Mouse (Mus musculus): ENCODE measurements around the gene Pclo. TPM values are rescaled to one million over a fixed set of nuclear protein-coding genes. Genes with fewer than 3 reads are reported as not detected.

Gene Pclo
- polyA plus RNA-seq, 1 experiment from 2014 or later: 10.1 TPM

DNA sequence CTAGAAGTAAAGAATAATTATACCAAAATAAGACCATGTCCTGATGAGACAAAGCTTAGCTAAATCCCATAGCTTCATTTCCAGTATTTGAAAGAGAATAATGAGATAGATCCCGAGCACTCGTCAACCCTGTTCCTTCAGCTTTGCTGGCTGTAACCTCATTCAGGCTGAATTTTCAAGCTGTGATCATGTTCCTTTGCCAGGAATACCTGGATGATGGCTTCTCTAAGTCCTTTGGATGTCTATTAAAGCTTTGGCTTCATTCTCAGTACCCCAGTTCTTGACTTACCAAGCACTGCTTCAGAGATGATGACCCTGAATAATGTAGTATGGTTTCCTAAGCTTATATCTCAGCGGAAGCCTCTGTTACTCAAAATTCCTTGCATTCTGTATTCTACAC lies 131.1 kb downstream of the Pclo start:
- Histone ChIP-seq H3K27ac (ENCODE audit: low read length) (no peak overlapping the region), H3K9ac (replicated peaks; ENCODE audit: low read depth, low read length) (no peak overlapping the region), H3K4me2 (ENCODE audit: low read length) (no peak overlapping the region), H3K27me3 (replicated peaks; ENCODE audit: control insufficient read depth, insufficient read depth, low read length) (no peaks in the 10 kb centered on the region), H3K4me1 (replicated peaks; ENCODE audit: control insufficient read depth, insufficient read depth, low read length) (no peaks in the 10 kb centered on the region), H3K36me3 (ENCODE audit: control insufficient read depth, insufficient read depth) (no peaks in the 10 kb centered on the region), H3K4me3 (replicated peaks; ENCODE audit: low read length) (no peak overlapping the region), H3K9me3 (ENCODE audit: control insufficient read depth, low read length) (no peaks in the 10 kb centered on the region)
- WGBS: 83% methylated on average over 3 of the region's 3 CpGs
- no peak for ATAC-seq

DNA sequence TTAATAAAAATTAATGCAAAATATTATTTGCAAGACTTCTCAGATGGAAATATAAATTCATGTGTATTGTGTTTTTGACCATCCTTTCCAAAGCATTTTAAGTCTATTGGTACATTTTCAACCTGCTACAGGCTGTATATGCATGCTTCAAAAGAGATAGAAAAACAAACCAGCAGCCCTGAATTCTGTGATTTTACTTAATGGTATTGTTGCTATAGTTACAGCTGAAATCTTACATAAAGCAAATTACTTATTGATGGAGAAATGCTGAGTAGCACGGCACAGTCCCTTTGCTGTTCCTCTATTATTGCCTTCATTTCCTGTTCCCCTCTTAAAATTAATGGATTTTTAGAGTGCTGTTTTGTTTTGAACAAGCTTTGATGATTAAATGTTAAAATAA lies 145.9 kb downstream of the Pclo start:
- Histone ChIP-seq H3K9ac (replicated peaks; ENCODE audit: low read depth, low read length) (no peak overlapping the region), H3K4me1 (replicated peaks; ENCODE audit: control insufficient read depth, insufficient read depth, low read length) (no peaks in the 10 kb centered on the region), H3K4me2 (ENCODE audit: low read length) (no peak overlapping the region), H3K27me3 (replicated peaks; ENCODE audit: control insufficient read depth, insufficient read depth, low read length) (no peaks in the 10 kb centered on the region), H3K36me3 (ENCODE audit: control insufficient read depth, insufficient read depth) (no peaks in the 10 kb centered on the region), H3K4me3 (replicated peaks; ENCODE audit: low read length) (no peak overlapping the region), H3K27ac (ENCODE audit: low read length) (no peak overlapping the region), H3K9me3 (ENCODE audit: control insufficient read depth, low read length) (no peaks in the 10 kb centered on the region)
- WGBS: 52% methylated on average over 1 of the region's 1 CpGs
- peak; percentile 73 for ATAC-seq

DNA sequence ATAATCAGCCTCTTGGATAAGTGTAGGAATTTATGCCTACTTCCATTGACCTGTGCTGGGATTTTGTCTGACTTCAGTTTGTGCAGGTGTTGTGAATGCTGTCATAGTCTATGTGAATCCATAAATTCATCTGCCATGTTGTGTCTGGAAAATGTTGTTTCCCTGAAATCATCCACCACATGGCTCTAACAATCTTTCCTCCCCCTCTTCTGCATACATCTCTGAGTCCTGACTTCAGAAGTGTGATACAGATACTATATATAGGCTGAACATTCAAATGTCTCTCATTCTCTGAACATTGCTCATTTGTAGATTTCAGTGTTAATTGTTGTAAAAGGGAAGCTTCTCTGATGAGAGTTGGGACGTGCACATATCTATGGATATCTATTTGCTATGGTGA lies 147.5 kb downstream of the Pclo start:
- H3K27me3 ChIP-seq (replicated peaks; ENCODE audit: control insufficient read depth, insufficient read depth, low read length): no peaks in the 10 kb centered on the region
- ATAC-seq: peak; percentile 18; the same call in 1 of the 2 replicates
- no peaks in the 10 kb centered on the region for H3K4me1 ChIP-seq (replicated peaks; ENCODE audit: control insufficient read depth, insufficient read depth, low read length)
- no peak overlapping the region for H3K27ac ChIP-seq (ENCODE audit: low read length)
- H3K4me3 ChIP-seq (replicated peaks; ENCODE audit: low read length): no peak overlapping the region
- no peaks in the 10 kb centered on the region for H3K9me3 ChIP-seq (ENCODE audit: control insufficient read depth, low read length)
- WGBS: 83% methylated on average over 1 of the region's 1 CpGs
- H3K9ac ChIP-seq (replicated peaks; ENCODE audit: low read depth, low read length): no peak overlapping the region
- H3K4me2 ChIP-seq (ENCODE audit: low read length): no peak overlapping the region
- no peaks in the 10 kb centered on the region for H3K36me3 ChIP-seq (ENCODE audit: control insufficient read depth, insufficient read depth)

DNA sequence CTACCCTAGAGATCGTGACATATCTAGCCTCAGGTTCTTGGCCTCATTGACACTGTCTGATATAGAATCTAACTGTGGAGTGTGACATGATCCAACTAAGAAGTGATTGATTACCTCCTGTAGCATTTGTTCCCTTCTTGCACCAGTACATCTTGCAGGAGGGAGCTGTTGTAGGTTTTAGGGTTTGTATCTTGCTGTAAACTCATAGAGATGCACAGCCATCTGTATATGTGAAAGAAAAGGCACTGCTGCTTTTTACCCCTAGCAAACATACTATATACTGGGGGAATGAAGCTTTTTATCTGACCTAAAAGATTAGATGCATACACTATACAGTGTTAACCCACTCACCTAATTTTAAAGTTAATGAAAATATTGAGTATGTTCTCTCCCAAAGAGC lies 147.9 kb downstream of the Pclo start:
- 97% methylated on average over 1 of the region's 1 CpGs for WGBS
- Histone ChIP-seq H3K4me3 (replicated peaks; ENCODE audit: low read length) (no peak overlapping the region), H3K4me1 (replicated peaks; ENCODE audit: control insufficient read depth, insufficient read depth, low read length) (no peaks in the 10 kb centered on the region), H3K27ac (ENCODE audit: low read length) (no peak overlapping the region), H3K36me3 (ENCODE audit: control insufficient read depth, insufficient read depth) (no peaks in the 10 kb centered on the region), H3K9ac (replicated peaks; ENCODE audit: low read depth, low read length) (no peak overlapping the region), H3K27me3 (replicated peaks; ENCODE audit: control insufficient read depth, insufficient read depth, low read length) (no peaks in the 10 kb centered on the region), H3K4me2 (ENCODE audit: low read length) (no peak overlapping the region), H3K9me3 (ENCODE audit: control insufficient read depth, low read length) (no peaks in the 10 kb centered on the region)
- no peak; the same call in 1 of the 2 replicates for ATAC-seq

DNA sequence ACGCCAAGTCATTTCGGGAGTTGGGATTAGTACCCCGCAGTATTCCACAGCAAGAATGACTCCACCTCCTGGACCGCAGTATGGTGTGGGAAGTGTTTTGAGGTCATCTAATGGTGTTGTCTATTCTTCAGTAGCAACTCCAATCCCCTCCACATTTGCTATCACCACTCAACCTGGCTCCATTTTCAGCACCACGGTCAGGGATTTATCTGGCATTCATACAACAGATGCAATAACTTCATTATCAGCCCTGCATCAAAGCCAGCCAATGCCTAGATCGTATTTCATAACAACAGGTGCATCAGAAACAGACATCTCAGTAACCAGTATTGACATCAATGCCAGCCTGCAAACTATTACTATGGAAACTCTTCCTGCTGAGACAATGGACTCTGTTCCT lies 165.7 kb downstream of the Pclo start:
- H3K36me3 ChIP-seq (ENCODE audit: control insufficient read depth, insufficient read depth): peaks cover 22% of the 10 kb centered on the region
- H3K9me3 ChIP-seq (ENCODE audit: control insufficient read depth, low read length): no peaks in the 10 kb centered on the region
- no peak overlapping the region for H3K9ac ChIP-seq (replicated peaks; ENCODE audit: low read depth, low read length)
- H3K27ac ChIP-seq (ENCODE audit: low read length): no peak overlapping the region
- H3K4me3 ChIP-seq (replicated peaks; ENCODE audit: low read length): no peak overlapping the region
- no peaks in the 10 kb centered on the region for H3K27me3 ChIP-seq (replicated peaks; ENCODE audit: control insufficient read depth, insufficient read depth, low read length)
- H3K4me2 ChIP-seq (ENCODE audit: low read length): no peak overlapping the region
- no peak for ATAC-seq
- H3K4me1 ChIP-seq (replicated peaks; ENCODE audit: control insufficient read depth, insufficient read depth, low read length): no peaks in the 10 kb centered on the region
- 91% methylated on average over 6 of the region's 6 CpGs for WGBS

DNA sequence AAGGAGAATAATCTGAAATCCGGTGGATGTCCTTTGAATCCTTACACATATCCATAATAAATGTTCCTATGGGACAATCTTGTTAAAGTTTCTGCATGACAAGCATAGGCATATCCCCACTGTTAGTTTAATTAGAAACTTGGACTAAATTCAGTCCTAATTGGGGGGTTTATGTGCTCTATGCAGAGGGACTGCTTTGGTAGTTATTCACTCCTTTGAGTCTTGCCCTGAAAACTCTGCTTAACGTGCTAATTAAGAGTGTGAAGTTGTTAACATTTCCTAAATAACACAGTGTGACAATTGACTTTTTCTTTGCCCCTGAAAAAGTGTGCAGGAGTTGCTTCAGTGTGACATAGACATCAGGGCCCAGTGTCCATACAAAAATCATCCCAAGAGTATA lies 177.3 kb downstream of the Pclo start:
- H3K27ac ChIP-seq (ENCODE audit: low read length): no peak overlapping the region
- H3K36me3 ChIP-seq (ENCODE audit: control insufficient read depth, insufficient read depth): no peaks in the 10 kb centered on the region
- H3K4me2 ChIP-seq (ENCODE audit: low read length): no peak overlapping the region
- H3K4me3 ChIP-seq (replicated peaks; ENCODE audit: low read length): no peak overlapping the region
- H3K27me3 ChIP-seq (replicated peaks; ENCODE audit: control insufficient read depth, insufficient read depth, low read length): no peaks in the 10 kb centered on the region
- ATAC-seq: peak; percentile 43
- H3K9ac ChIP-seq (replicated peaks; ENCODE audit: low read depth, low read length): no peak overlapping the region
- no peaks in the 10 kb centered on the region for H3K4me1 ChIP-seq (replicated peaks; ENCODE audit: control insufficient read depth, insufficient read depth, low read length)
- no peaks in the 10 kb centered on the region for H3K9me3 ChIP-seq (ENCODE audit: control insufficient read depth, low read length)
- WGBS: 16% methylated on average over 2 of the region's 2 CpGs

DNA sequence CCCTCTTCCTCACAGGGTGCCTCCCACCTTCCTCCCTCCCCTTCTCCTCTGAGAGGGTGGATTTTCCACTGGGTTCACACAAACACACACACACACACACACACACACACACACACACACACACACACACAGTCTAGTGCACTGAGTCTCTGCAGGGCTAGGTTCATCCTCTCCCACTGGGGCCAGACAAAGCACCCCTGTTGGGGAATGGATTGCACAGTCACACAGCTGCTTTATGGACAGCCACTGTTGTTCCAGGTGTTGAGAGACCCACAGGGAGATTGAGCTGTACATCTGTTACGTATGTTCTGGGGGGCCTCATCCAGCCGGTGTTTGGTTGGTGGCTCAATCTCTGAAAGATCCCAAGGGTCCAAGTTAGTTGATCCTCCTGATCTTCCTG lies 182.0 kb downstream of the Pclo start:
- H3K36me3 ChIP-seq (ENCODE audit: control insufficient read depth, insufficient read depth): no peaks in the 10 kb centered on the region
- ATAC-seq: no peak
- H3K4me1 ChIP-seq (replicated peaks; ENCODE audit: control insufficient read depth, insufficient read depth, low read length): no peaks in the 10 kb centered on the region
- H3K4me2 ChIP-seq (ENCODE audit: low read length): no peak overlapping the region
- H3K27me3 ChIP-seq (replicated peaks; ENCODE audit: control insufficient read depth, insufficient read depth, low read length): no peaks in the 10 kb centered on the region
- H3K27ac ChIP-seq (ENCODE audit: low read length): no peak overlapping the region
- H3K9ac ChIP-seq (replicated peaks; ENCODE audit: low read depth, low read length): no peak overlapping the region
- no peaks in the 10 kb centered on the region for H3K9me3 ChIP-seq (ENCODE audit: control insufficient read depth, low read length)
- H3K4me3 ChIP-seq (replicated peaks; ENCODE audit: low read length): no peak overlapping the region
- WGBS: 85% methylated on average over 2 of the region's 2 CpGs

DNA sequence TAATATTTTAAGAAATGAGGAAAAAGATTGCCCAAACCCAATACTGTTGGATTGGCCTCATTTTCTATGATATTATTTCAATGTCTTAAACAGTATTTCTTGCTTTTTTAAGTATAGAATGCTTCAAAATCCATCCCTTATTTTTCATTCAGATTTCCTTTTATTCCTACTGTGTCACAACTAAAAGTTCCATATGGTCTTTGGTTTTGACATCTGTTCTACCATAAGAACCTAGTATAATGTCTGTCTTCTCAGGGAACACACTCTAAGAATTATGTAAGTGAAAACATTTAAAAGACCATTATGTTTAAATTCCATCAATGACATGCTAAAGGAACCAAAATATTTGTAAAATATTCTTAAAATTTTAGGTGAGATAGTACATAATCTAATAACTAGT lies 186.2 kb downstream of the Pclo start:
- no peak overlapping the region for H3K9ac ChIP-seq (replicated peaks; ENCODE audit: low read depth, low read length)
- H3K27me3 ChIP-seq (replicated peaks; ENCODE audit: control insufficient read depth, insufficient read depth, low read length): no peaks in the 10 kb centered on the region
- H3K27ac ChIP-seq (ENCODE audit: low read length): no peak overlapping the region
- no peaks in the 10 kb centered on the region for H3K4me1 ChIP-seq (replicated peaks; ENCODE audit: control insufficient read depth, insufficient read depth, low read length)
- no peaks in the 10 kb centered on the region for H3K9me3 ChIP-seq (ENCODE audit: control insufficient read depth, low read length)
- no peaks in the 10 kb centered on the region for H3K36me3 ChIP-seq (ENCODE audit: control insufficient read depth, insufficient read depth)
- no peak overlapping the region for H3K4me3 ChIP-seq (replicated peaks; ENCODE audit: low read length)
- ATAC-seq: 0 out of 2 replicates have a peak, but pooled peaks have one; percentile 55
- H3K4me2 ChIP-seq (ENCODE audit: low read length): no peak overlapping the region

DNA sequence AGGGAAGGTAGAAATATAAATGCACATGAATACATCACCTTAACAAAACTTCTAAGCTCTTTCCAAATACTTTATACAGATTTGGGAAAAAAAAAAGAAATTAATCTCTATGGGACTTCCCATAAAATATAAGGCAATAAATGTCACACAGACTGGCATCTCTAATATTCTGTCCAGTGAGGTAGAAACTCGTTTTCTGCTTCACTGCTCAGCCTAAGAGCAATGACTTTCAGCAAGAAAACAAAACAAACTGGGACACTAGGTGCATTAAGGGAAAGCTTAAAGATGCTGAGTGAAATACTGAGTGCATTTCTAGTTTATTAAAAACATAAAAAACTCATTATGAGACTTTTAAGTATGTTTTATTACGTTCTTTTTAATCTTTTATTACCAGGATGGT lies 190.7 kb downstream of the Pclo start:
- H3K9me3 ChIP-seq (ENCODE audit: control insufficient read depth, low read length): no peaks in the 10 kb centered on the region
- H3K9ac ChIP-seq (replicated peaks; ENCODE audit: low read depth, low read length): no peak overlapping the region
- 51% methylated on average over 2 of the region's 2 CpGs for WGBS
- no peaks in the 10 kb centered on the region for H3K36me3 ChIP-seq (ENCODE audit: control insufficient read depth, insufficient read depth)
- H3K4me3 ChIP-seq (replicated peaks; ENCODE audit: low read length): no peak overlapping the region
- H3K4me1 ChIP-seq (replicated peaks; ENCODE audit: control insufficient read depth, insufficient read depth, low read length): no peaks in the 10 kb centered on the region
- H3K27ac ChIP-seq (ENCODE audit: low read length): no peak overlapping the region
- no peak for ATAC-seq
- no peak overlapping the region for H3K4me2 ChIP-seq (ENCODE audit: low read length)
- no peaks in the 10 kb centered on the region for H3K27me3 ChIP-seq (replicated peaks; ENCODE audit: control insufficient read depth, insufficient read depth, low read length)

DNA sequence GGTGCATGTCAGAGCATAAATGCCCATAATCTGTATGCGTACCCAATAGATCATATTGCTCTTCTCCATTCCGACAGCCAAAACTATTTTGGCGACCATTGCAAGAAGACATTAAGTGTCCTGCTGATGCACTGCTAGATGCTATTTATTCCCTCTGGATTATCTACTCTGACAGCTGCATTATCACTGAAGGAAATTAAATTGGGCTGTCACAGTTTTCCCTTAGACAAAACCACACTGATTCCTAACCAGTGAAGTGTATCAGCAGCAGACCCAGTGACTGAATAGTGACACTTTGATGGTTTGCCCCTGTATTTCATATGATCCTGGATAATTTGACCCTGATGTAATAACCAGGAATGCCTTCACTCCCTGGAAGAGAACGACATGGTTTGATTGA lies 192.6 kb downstream of the Pclo start:
- Histone ChIP-seq H3K9me3 (ENCODE audit: control insufficient read depth, low read length) (no peaks in the 10 kb centered on the region), H3K27ac (ENCODE audit: low read length) (no peak overlapping the region), H3K9ac (replicated peaks; ENCODE audit: low read depth, low read length) (no peak overlapping the region), H3K36me3 (ENCODE audit: control insufficient read depth, insufficient read depth) (no peaks in the 10 kb centered on the region), H3K4me2 (ENCODE audit: low read length) (no peak overlapping the region), H3K27me3 (replicated peaks; ENCODE audit: control insufficient read depth, insufficient read depth, low read length) (no peaks in the 10 kb centered on the region), H3K4me1 (replicated peaks; ENCODE audit: control insufficient read depth, insufficient read depth, low read length) (no peaks in the 10 kb centered on the region), H3K4me3 (replicated peaks; ENCODE audit: low read length) (no peak overlapping the region)
- no peak for ATAC-seq
- WGBS: 78% methylated on average over 4 of the region's 4 CpGs

All from forebrain, embryonic 16.5 days (tissue).